Mouse (Mus musculus) ES-E14 (cell line): ENCODE results near the gene Nubp2.

Source experiments
- CHD2 ChIP-seq: IDR thresholded peaks from 2 replicates; pipeline ENCODE4 v1.6.1; 2014; ENCODE audit warnings: mild to moderate bottlenecking, low read depth, low read length, inconsistent platforms
- HCFC1 ChIP-seq: IDR thresholded peaks from 2 replicates; pipeline ENCODE4 v1.6.1; 2012; ENCODE audit warnings: low read length, inconsistent platforms, borderline replicate concordance; ENCODE audit not compliant: insufficient read depth
- ZC3H11A ChIP-seq: IDR thresholded peaks from 2 replicates; pipeline ENCODE4 v1.6.1; 2012; ENCODE audit warnings: low read depth, mild to moderate bottlenecking, inconsistent platforms, low read length, borderline replicate concordance

- TF ChIP-seq CHD2 (no peak), HCFC1 (no peak), ZC3H11A (no peak)
Measured at GRCm38 (mm10) chr17:24847386-24847785, 38.8 kb downstream of the Nubp2 start.
